Mouse (Mus musculus) G1E (cell line): ENCODE measurements around the gene Gpr35.

Experiments
- CTCF ChIP-seq: IDR thresholded peaks from 2 replicates; pipeline ENCODE4 v1.5.1; 2012; ENCODE audit warnings: low read depth, low read length, inconsistent platforms, mixed read lengths
- POLR2AphosphoS5 ChIP-seq: IDR thresholded peaks from 2 replicates; pipeline ENCODE4 v1.6.1; 2012; ENCODE audit warnings: low read depth, low read length, inconsistent platforms; ENCODE audit not compliant: insufficient replicate concordance

DNA sequence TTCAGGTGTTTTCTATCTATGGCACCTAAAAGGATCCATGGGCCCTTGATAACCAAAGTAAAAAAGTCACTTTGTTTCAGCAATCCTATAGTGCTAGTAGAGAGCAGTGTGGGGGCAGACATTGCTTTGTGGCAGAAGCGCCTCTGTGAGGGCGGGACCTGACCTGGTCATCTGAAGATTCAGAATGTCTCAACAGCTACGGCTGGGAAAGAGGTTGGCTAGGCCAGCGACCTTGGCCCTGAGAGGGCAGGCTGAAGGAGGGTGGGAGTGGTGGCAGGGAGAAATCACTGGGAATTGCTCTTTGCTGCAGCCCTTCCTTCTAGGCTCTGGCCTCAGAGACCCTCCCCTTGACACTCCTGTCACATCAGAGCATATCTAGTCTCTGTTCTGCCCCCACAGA lies 36.4 kb upstream of the Gpr35 start:
- TF ChIP-seq CTCF (no peak), POLR2AphosphoS5 (no peak)
